Mouse (Mus musculus) heart, adult 2 months (tissue): ENCODE results near the gene Kcnk3.

Experiments used
- CTCF ChIP-seq: fragments of 200-600 bp; IDR thresholded peaks from 2 replicates; pipeline ENCODE4 v1.8.1; 2022; ENCODE audit warnings: antibody characterized with exemption, mild to moderate bottlenecking, moderate library complexity
- EP300 ChIP-seq: fragments of 200-500 bp; IDR thresholded peaks from 2 replicates; pipeline ENCODE4 v1.6.1; 2011; ENCODE audit warnings: low read depth, low read length, control low read depth; ENCODE audit not compliant: insufficient read depth
- POLR2A ChIP-seq: fragments of 200-500 bp; IDR thresholded peaks from 2 replicates; pipeline ENCODE4 v1.6.1; 2011; ENCODE audit warnings: mild to moderate bottlenecking, low read depth, low read length, control low read depth; ENCODE audit not compliant: insufficient read depth

DNA sequence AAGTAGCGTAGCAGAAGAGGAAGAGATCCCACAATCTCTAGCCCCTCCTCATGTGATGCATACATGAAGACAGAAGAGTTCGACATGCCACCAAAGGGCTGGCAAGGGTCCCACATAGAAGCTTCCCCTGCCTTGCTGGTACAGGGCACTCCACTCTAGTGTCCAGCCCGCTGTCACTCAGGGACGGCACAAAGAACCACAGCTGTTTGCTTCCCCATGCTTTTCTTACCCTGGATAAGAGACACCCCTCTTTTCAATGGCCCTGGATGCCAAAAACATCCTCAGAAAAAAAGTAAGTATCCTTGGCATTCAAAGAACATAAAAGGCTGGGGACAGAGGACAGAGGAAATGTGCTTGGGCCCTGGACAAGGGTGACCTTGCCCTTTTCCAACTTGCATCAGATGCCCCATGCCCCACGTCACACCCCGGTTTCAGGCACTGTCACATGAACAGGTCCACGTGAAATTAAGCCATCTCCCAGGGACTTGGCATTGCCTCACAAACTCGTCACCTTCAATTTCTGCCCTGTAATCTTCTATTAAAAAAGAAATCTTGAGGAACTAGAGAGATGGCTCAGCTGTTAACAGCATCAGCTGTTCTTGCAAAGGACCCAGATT lies 36.8 kb upstream of the Kcnk3 start:
- TF ChIP-seq EP300 (no peak), POLR2A (no peak), CTCF (no peak)
